Mouse (Mus musculus): Measurements from ENCODE around the gene Ubn1. TPM values are rescaled to one million over a fixed set of nuclear protein-coding genes. Genes with fewer than 3 reads are reported as not detected.

The Ubn1 gene
- polyA plus RNA-seq, 1 experiment from 2014 or later: 16.6 TPM

DNA sequence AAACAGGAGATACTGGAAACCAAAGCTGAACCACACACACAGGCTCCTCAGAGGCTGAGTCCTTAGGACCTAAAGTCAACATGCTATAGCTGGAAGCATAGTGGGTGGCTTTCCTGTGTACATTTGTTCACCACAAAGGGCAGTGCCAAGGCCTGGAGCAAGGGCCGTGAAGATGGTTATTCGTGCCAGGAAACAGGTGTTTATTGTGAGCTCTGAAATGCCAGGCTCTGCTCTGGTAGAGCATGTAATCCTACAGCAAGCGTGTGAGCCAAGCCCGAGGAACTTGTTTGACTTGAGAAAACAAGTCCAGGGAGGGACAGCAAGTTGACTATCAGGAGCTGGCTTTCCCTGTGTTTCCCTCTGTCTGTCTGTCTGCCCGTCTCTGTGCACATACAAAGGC, 43.4 kb downstream of the Ubn1 start:
- no peaks in the 10 kb centered on the region for H3K36me3 ChIP-seq (ENCODE audit: control insufficient read depth, insufficient read depth, low read length)
- no peaks in the 10 kb centered on the region for H3K9me3 ChIP-seq (replicated peaks; ENCODE audit: control insufficient read depth, low read length)
- ATAC-seq (replicated peaks; ENCODE audit: insufficient number of reproducible peaks, low FRiP score, low TSS enrichment): no peak
- no peak overlapping the region for H3K27ac ChIP-seq (ENCODE audit: low read depth, low read length)
- no peaks in the 10 kb centered on the region for H3K27me3 ChIP-seq (ENCODE audit: control insufficient read depth, insufficient read depth, low read length)
- H3K4me2 ChIP-seq: no peak overlapping the region
- peaks cover 11% of the 10 kb centered on the region for H3K4me1 ChIP-seq (ENCODE audit: control insufficient read depth, insufficient read depth, low read length)
- no peak overlapping the region for H3K9ac ChIP-seq (ENCODE audit: low read depth, low read length)
- no peak overlapping the region for H3K4me3 ChIP-seq (ENCODE audit: low read depth, low read length)
- 80% methylated on average over 5 of the region's 5 CpGs for WGBS (ENCODE audit: insufficient replicate concordance)

DNA sequence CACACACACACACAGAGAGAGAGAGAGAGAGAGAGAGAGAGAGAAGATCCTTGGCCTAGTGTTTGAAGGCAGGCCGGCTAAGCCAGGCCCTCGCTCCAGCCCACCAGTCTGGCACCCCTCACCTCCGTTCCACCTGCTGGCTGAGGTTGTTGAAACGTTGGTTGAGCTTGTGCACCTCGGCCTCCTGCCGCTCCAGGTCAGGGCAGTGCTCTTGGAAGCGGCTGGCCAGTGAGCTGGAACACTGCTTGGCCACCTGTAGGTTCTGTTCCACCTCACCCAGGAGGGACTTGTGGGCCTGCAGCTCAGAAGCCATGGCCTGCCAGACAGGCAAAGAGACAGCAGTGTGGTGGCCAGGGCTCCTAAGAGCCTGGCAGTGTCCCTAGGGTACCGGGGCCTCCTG, 46.6 kb downstream of the Ubn1 start:
- Histone ChIP-seq H3K4me2 (no peak overlapping the region), H3K27ac (ENCODE audit: low read depth, low read length) (no peak overlapping the region), H3K9ac (ENCODE audit: low read depth, low read length) (no peak overlapping the region), H3K4me1 (ENCODE audit: control insufficient read depth, insufficient read depth, low read length) (no peaks in the 10 kb centered on the region), H3K9me3 (replicated peaks; ENCODE audit: control insufficient read depth, low read length) (no peaks in the 10 kb centered on the region), H3K27me3 (ENCODE audit: control insufficient read depth, insufficient read depth, low read length) (no peaks in the 10 kb centered on the region), H3K36me3 (ENCODE audit: control insufficient read depth, insufficient read depth, low read length) (no peaks in the 10 kb centered on the region), H3K4me3 (ENCODE audit: low read depth, low read length) (no peak overlapping the region)
- ATAC-seq (replicated peaks; ENCODE audit: insufficient number of reproducible peaks, low FRiP score, low TSS enrichment): no peak
- 73% methylated on average over 8 of the region's 8 CpGs for WGBS (ENCODE audit: insufficient replicate concordance)

DNA sequence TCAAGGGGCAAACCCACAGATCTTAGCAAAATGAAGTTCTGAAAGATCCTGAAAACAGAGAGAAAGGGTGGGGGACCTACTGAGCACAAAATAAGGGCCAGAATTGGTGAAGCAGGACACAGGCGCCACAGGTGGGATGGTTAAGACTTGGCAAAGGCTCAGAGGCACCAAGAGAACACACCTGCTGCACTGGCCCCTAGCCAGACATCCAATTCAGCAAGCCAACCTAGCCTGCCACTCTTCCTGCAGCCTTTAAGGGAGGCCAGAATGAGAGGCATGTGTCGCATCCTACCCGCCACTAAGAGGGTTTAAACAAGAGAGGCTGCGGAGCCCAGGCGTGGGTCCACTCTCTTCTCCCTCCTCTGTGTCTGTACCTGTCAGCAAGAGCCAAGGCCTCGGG, 51.1 kb downstream of the Ubn1 start:
- Histone ChIP-seq H3K4me3 (ENCODE audit: low read depth, low read length) (no peak overlapping the region), H3K36me3 (ENCODE audit: control insufficient read depth, insufficient read depth, low read length) (no peaks in the 10 kb centered on the region), H3K27me3 (ENCODE audit: control insufficient read depth, insufficient read depth, low read length) (no peaks in the 10 kb centered on the region), H3K9ac (ENCODE audit: low read depth, low read length) (no peak overlapping the region), H3K27ac (ENCODE audit: low read depth, low read length) (no peak overlapping the region), H3K9me3 (replicated peaks; ENCODE audit: control insufficient read depth, low read length) (no peaks in the 10 kb centered on the region), H3K4me2 (no peak overlapping the region), H3K4me1 (ENCODE audit: control insufficient read depth, insufficient read depth, low read length) (no peaks in the 10 kb centered on the region)
- 48% methylated on average over 6 of the region's 6 CpGs for WGBS (ENCODE audit: insufficient replicate concordance)
- no peak for ATAC-seq (replicated peaks; ENCODE audit: insufficient number of reproducible peaks, low FRiP score, low TSS enrichment)

DNA sequence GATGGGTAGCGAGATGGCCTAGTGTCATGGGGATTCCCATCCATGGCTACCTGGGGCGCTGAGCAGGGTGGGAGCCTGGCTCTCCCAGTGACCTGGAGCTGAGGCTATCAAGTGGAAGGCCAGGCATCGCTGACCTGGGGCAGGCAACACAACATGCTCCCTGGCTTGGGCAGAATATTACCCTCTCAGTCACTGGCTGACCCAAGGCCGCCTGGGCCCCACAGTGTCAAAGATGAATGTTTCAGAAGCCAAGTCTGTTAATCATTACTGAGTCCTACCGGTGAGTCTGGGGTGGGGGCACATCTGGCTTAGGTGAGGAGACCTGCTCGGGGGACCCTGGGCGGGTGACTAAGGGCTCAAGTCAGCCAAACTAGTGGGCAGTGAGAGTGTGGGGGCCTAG, 60.0 kb downstream of the Ubn1 start:
- 80% methylated on average over 7 of the region's 7 CpGs for WGBS (ENCODE audit: insufficient replicate concordance)
- Histone ChIP-seq H3K36me3 (ENCODE audit: control insufficient read depth, insufficient read depth, low read length) (no peaks in the 10 kb centered on the region), H3K9me3 (replicated peaks; ENCODE audit: control insufficient read depth, low read length) (no peaks in the 10 kb centered on the region)

DNA sequence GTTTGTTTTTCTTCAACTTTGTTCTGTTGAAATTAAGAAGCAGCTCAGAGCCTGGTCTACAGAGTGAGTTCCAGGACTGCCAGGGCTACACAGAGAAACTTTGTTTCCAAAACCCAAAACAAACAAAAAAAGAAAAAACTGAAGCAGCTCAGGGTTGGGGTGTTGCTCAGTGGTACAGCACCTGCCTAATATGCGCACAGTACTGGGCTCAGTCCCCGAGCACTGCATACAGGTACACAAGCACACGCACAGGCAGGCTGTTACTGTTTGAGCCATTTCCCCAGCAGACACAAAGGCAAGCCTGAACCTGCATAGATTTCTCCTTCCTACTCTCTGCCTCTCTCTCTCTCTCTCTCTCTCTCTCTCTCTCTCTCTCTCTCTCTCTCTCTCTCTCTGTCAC, 61.2 kb downstream of the Ubn1 start:
- no peak overlapping the region for H3K9ac ChIP-seq (ENCODE audit: low read depth, low read length)
- no peak overlapping the region for H3K27ac ChIP-seq (ENCODE audit: low read depth, low read length)
- H3K36me3 ChIP-seq (ENCODE audit: control insufficient read depth, insufficient read depth, low read length): no peaks in the 10 kb centered on the region
- no peak overlapping the region for H3K4me2 ChIP-seq
- WGBS (ENCODE audit: insufficient replicate concordance): 81% methylated on average over 3 of the region's 3 CpGs
- no peaks in the 10 kb centered on the region for H3K27me3 ChIP-seq (ENCODE audit: control insufficient read depth, insufficient read depth, low read length)
- no peak overlapping the region for H3K4me3 ChIP-seq (ENCODE audit: low read depth, low read length)
- peaks cover 15% of the 10 kb centered on the region for H3K4me1 ChIP-seq (ENCODE audit: control insufficient read depth, insufficient read depth, low read length)
- no peaks in the 10 kb centered on the region for H3K9me3 ChIP-seq (replicated peaks; ENCODE audit: control insufficient read depth, low read length)
- ATAC-seq (replicated peaks; ENCODE audit: insufficient number of reproducible peaks, low FRiP score, low TSS enrichment): no peak

More for the DNA sequence above, 60.0 kb downstream of the Ubn1 start:
- Histone ChIP-seq H3K27ac (ENCODE audit: low read depth, low read length) (no peak overlapping the region), H3K27me3 (ENCODE audit: control insufficient read depth, insufficient read depth, low read length) (no peaks in the 10 kb centered on the region), H3K4me2 (no peak overlapping the region), H3K4me3 (ENCODE audit: low read depth, low read length) (no peak overlapping the region), H3K9ac (ENCODE audit: low read depth, low read length) (no peak overlapping the region), H3K4me1 (ENCODE audit: control insufficient read depth, insufficient read depth, low read length) (peaks cover 12% of the 10 kb centered on the region)
- no peak for ATAC-seq (replicated peaks; ENCODE audit: insufficient number of reproducible peaks, low FRiP score, low TSS enrichment)

DNA sequence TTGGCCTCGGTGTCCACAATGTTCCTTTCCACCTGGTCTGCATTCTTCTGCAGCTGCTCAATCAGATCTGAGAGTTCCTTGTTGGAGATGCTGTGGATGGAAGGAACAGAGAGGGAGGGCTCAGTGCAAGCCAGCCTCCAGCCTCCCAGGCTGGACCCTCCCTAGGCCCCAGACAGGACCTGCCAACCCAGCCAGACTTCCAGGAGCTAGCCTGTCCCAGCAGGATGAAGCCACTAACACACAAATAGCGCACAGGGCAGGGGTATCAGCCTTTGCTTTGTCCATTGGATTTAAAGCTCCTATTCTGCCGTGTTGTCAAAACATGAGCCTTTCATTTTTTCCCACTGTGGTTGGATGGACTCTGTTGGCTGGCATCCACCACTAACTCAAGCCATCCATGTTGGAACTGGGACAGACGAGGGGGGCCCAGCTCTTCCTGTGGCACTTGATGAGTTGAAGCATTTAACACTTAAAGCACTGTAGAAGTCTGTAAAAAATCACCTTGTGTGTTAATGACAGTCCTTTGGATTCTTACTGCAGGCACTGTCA, 63.2 kb downstream of the Ubn1 start:
- no peaks in the 10 kb centered on the region for H3K36me3 ChIP-seq (ENCODE audit: control insufficient read depth, insufficient read depth, low read length)
- no peak overlapping the region for H3K27ac ChIP-seq (ENCODE audit: low read depth, low read length)
- H3K9me3 ChIP-seq (replicated peaks; ENCODE audit: control insufficient read depth, low read length): no peaks in the 10 kb centered on the region
- H3K4me3 ChIP-seq (ENCODE audit: low read depth, low read length): no peak overlapping the region
- no peak for ATAC-seq (replicated peaks; ENCODE audit: insufficient number of reproducible peaks, low FRiP score, low TSS enrichment)
- 63% methylated on average over 4 of the region's 4 CpGs for WGBS (ENCODE audit: insufficient replicate concordance)
- peaks cover 15% of the 10 kb centered on the region for H3K4me1 ChIP-seq (ENCODE audit: control insufficient read depth, insufficient read depth, low read length)
- no peak overlapping the region for H3K9ac ChIP-seq (ENCODE audit: low read depth, low read length)
- H3K4me2 ChIP-seq: no peak overlapping the region
- no peaks in the 10 kb centered on the region for H3K27me3 ChIP-seq (ENCODE audit: control insufficient read depth, insufficient read depth, low read length)

DNA sequence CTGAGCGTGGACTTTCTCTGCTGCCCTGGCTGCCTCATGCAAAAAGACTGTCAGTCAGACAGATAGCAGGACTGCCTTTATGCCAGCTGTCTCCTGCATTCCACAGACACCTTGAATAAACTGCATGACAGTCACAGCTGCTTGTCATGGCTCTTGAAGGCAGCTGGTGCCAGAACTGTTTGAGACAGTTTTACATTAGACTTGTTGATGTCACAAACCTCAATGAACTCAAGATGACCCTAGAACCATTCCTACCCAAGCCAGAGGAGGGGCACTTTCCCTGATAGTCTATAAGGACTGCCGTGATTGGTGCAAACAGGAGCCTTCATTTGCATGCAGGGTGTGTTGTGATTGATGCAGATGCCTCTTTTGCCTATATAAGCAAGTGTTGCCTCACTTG, 63.7 kb downstream of the Ubn1 start:
- H3K4me3 ChIP-seq (ENCODE audit: low read depth, low read length): no peak overlapping the region
- no peaks in the 10 kb centered on the region for H3K27me3 ChIP-seq (ENCODE audit: control insufficient read depth, insufficient read depth, low read length)
- no peak overlapping the region for H3K27ac ChIP-seq (ENCODE audit: low read depth, low read length)
- no peak overlapping the region for H3K9ac ChIP-seq (ENCODE audit: low read depth, low read length)
- 51% methylated on average over 2 of the region's 2 CpGs for WGBS (ENCODE audit: insufficient replicate concordance)
- peaks cover 15% of the 10 kb centered on the region for H3K4me1 ChIP-seq (ENCODE audit: control insufficient read depth, insufficient read depth, low read length)
- H3K36me3 ChIP-seq (ENCODE audit: control insufficient read depth, insufficient read depth, low read length): no peaks in the 10 kb centered on the region
- no peaks in the 10 kb centered on the region for H3K9me3 ChIP-seq (replicated peaks; ENCODE audit: control insufficient read depth, low read length)
- H3K4me2 ChIP-seq: no peak overlapping the region
- ATAC-seq (replicated peaks; ENCODE audit: insufficient number of reproducible peaks, low FRiP score, low TSS enrichment): no peak

DNA sequence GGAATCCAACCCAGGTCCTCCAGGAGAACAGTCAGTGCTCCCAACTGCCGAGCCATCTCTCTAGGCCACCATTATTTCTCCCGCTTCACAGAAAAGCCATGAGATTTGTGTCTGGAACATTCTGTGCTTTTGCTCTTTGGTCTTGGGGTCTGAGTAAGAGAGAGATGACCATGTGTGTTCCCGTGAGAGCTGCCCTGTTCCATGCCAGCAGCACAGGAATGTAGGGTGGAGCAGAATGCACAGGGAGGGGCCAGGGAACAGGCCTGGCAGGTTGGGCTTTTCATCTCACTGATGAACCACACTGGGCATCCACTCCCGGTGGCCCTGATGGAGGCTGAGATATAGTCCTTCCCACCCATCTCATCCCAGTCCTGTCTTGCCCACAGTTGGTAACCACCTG, 69.5 kb downstream of the Ubn1 start:
- no peak for ATAC-seq (replicated peaks; ENCODE audit: insufficient number of reproducible peaks, low FRiP score, low TSS enrichment)
- no peaks in the 10 kb centered on the region for H3K9me3 ChIP-seq (replicated peaks; ENCODE audit: control insufficient read depth, low read length)
- WGBS (ENCODE audit: insufficient replicate concordance): 78% methylated on average over 4 of the region's 4 CpGs
- peaks cover 27% of the 10 kb centered on the region for H3K27me3 ChIP-seq (ENCODE audit: control insufficient read depth, insufficient read depth, low read length)
- H3K4me1 ChIP-seq (ENCODE audit: control insufficient read depth, insufficient read depth, low read length): 0 out of 2 replicates have a peak, but pooled peaks cover 3% of the 10 kb centered on the region
- no peaks in the 10 kb centered on the region for H3K36me3 ChIP-seq (ENCODE audit: control insufficient read depth, insufficient read depth, low read length)
- H3K9ac ChIP-seq (ENCODE audit: low read depth, low read length): no peak overlapping the region
- no peak overlapping the region for H3K27ac ChIP-seq (ENCODE audit: low read depth, low read length)
- no peak overlapping the region for H3K4me2 ChIP-seq
- no peak overlapping the region for H3K4me3 ChIP-seq (ENCODE audit: low read depth, low read length)

DNA sequence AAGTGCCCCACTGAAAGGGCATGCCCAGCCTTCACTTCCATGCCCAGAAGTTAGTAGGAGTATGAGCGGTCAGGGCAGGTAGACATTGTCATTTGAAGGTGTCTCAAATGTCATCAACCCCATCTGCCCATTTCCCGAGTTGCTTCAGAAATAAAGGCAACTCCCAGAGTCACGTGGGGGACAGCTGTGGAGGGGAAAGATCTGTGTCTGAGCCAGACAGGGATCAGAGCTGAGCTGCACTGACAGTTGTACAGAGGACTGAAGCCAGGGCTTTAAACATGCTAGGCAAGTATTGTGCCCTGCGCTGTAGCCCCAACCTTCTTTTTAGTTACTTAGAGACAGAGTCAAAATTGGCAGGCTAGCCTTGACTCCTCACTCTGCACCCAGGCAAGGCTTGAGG, 70.0 kb downstream of the Ubn1 start:
- ATAC-seq (replicated peaks; ENCODE audit: insufficient number of reproducible peaks, low FRiP score, low TSS enrichment): no peak
- H3K4me2 ChIP-seq: no peak overlapping the region
- 0 out of 2 replicates have a peak, but pooled peaks cover 3% of the 10 kb centered on the region for H3K4me1 ChIP-seq (ENCODE audit: control insufficient read depth, insufficient read depth, low read length)
- H3K9me3 ChIP-seq (replicated peaks; ENCODE audit: control insufficient read depth, low read length): no peaks in the 10 kb centered on the region
- H3K36me3 ChIP-seq (ENCODE audit: control insufficient read depth, insufficient read depth, low read length): no peaks in the 10 kb centered on the region
- no peak overlapping the region for H3K9ac ChIP-seq (ENCODE audit: low read depth, low read length)
- H3K27me3 ChIP-seq (ENCODE audit: control insufficient read depth, insufficient read depth, low read length): peaks cover 27% of the 10 kb centered on the region
- H3K27ac ChIP-seq (ENCODE audit: low read depth, low read length): no peak overlapping the region
- H3K4me3 ChIP-seq (ENCODE audit: low read depth, low read length): no peak overlapping the region
- WGBS (ENCODE audit: insufficient replicate concordance): 67% methylated on average over 4 of the region's 4 CpGs
